In the genomic region with DNA sequence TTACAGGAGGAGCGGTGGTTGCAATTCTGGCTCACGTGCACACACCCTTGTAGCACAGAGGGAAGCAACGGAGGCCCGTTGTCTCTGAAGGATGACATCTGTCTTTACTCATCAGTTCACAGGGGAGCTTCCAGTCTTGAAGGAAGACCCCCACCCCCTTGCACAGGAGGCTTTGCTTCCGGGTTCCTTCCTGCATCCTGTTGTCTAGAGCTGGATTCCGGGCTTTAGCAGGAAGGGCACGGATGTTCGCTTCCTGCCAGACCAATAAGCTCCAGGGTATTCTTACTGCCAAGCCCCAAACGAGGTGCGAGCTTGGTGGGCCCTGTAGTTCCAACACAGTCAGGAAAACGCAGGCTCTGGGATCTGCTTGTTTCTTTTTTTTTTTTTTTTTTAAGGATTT, we compare ENCODE assay signal across 11 mouse cellular contexts. TPM values are rescaled to one million over a fixed set of nuclear protein-coding genes. Genes with fewer than 3 reads are reported as not detected.
DNase-seq lines count a peak whose midpoint lies in the region; ATAC-seq and TF ChIP-seq lines count a peak whose summit lies in the region.
"Had no signal": no experiment of that assay in that cellular context is flagged by ENCODE, and none has a peak within 500 bp of the region (broad histone marks: within the 10 kb centered on the region; RNA-seq: fewer than 3 reads in every experiment).

No protein-coding gene starts in this region.

- no peaks in the 10 kb centered on the region for H3K36me3 ChIP-seq in limb, embryonic 11.5 days (ENCODE audit: control insufficient read depth, insufficient read depth, low read length)
- no peaks in the 10 kb centered on the region for H3K36me3 ChIP-seq in limb, embryonic 10.5 days
- no peaks in the 10 kb centered on the region for H3K36me3 ChIP-seq in lung, embryonic 16.5 days (ENCODE audit: control insufficient read depth, insufficient read depth, low read length)
- no peaks in the 10 kb centered on the region for H3K36me3 ChIP-seq in stomach, postnatal 0 days (ENCODE audit: control insufficient read depth, insufficient read depth, low read length)

- intact Hi-C loops in heart, postnatal 36 days (cut with DNase I) = loop anchor here (1.0 kb wide), 1 partner anchor 16 kb away; no protein-coding TSS in a partner anchor

- ATAC-seq in limb, embryonic 11.5 days (ENCODE audit: insufficient number of reproducible peaks, low FRiP score, low TSS enrichment, low read depth) = no peak
- peak; percentile 29 for ATAC-seq in lung, embryonic 16.5 days (ENCODE audit: low read depth)
- no peak for ATAC-seq in stomach, postnatal 0 days (ENCODE audit: low FRiP score, low TSS enrichment)

- no peaks in the 10 kb centered on the region for H3K9me3 ChIP-seq in limb, embryonic 11.5 days (ENCODE audit: control insufficient read depth, low read length)
- no peaks in the 10 kb centered on the region for H3K9me3 ChIP-seq in limb, embryonic 10.5 days (replicated peaks)
- H3K9me3 ChIP-seq in lung, embryonic 16.5 days (ENCODE audit: control insufficient read depth, low read length) = no peaks in the 10 kb centered on the region
- no peaks in the 10 kb centered on the region for H3K9me3 ChIP-seq in stomach, postnatal 0 days (ENCODE audit: control insufficient read depth, low read length)

- no peak for TF ChIP-seq CTCF in stomach, postnatal 0 days (IDR thresholded peaks at IDR 0.05; ENCODE audit: low read depth)

- no peaks in the 10 kb centered on the region for H3K4me1 ChIP-seq in limb, embryonic 11.5 days (ENCODE audit: control insufficient read depth, insufficient read depth, low read length)
- no peaks in the 10 kb centered on the region for H3K4me1 ChIP-seq in limb, embryonic 10.5 days
- H3K4me1 ChIP-seq in lung, embryonic 16.5 days (replicated peaks; ENCODE audit: control insufficient read depth, insufficient read depth, low read length) = peaks cover 8% of the 10 kb centered on the region
- no peaks in the 10 kb centered on the region for H3K4me1 ChIP-seq in stomach, postnatal 0 days (replicated peaks; ENCODE audit: control insufficient read depth, insufficient read depth)

- TF ChIP-seq EP300 in stomach, postnatal 0 days (optimal IDR thresholded peaks at IDR 0.05) = no peak

- no peak overlapping the region for H3K27ac ChIP-seq in limb, embryonic 11.5 days (replicated peaks; ENCODE audit: low read depth, low read length)
- no peak overlapping the region for H3K27ac ChIP-seq in limb, embryonic 10.5 days
- H3K27ac ChIP-seq in lung, embryonic 16.5 days (ENCODE audit: low read length) = peak overlapping the region; percentile 34; the same call in 1 of the 2 replicates
- no peak overlapping the region for H3K27ac ChIP-seq in stomach, postnatal 0 days (replicated peaks)

- DNase-seq in limb, embryonic 11.5 days (ENCODE audit: low spot score) = peak; percentile 33
- no peak for DNase-seq in limb, embryonic 10.5 days (ENCODE audit: low spot score)
- DNase-seq in heart, adult 8-10 months (ENCODE audit: low spot score) = peak; percentile 55
- DNase-seq in heart, postnatal 36 days = peak; percentile 28 to 33
- DNase-seq in natural killer cell, adult 2 months (ENCODE audit: low spot score in 2 of 2) = no peak
- DNase-seq in spleen, postnatal 4 days (ENCODE audit: low spot score in 2 of 2) = no peak
- DNase-seq in stomach, postnatal 0 days (ENCODE audit: low spot score) = no peak
- DNase-seq: cerebellum, adult 9-10 months; left cerebral cortex, postnatal 4 days; midbrain, embryonic 14.5 days had no signal

- H3K4me3 ChIP-seq in limb, embryonic 11.5 days (ENCODE audit: low read depth, low read length) = no peak overlapping the region
- H3K4me3 ChIP-seq in limb, embryonic 10.5 days = no peak overlapping the region
- no peak overlapping the region for H3K4me3 ChIP-seq in lung, embryonic 16.5 days (ENCODE audit: low read length)
- no peak overlapping the region for H3K4me3 ChIP-seq in stomach, postnatal 0 days (ENCODE audit: low read depth, low read length)

- 77% methylated on average over 11 of the region's 11 CpGs for WGBS in limb, embryonic 11.5 days
- WGBS in limb, embryonic 10.5 days = 79% methylated on average over 11 of the region's 11 CpGs
- 57% methylated on average over 11 of the region's 11 CpGs for WGBS in lung, embryonic 16.5 days
- 62% methylated on average over 11 of the region's 11 CpGs for WGBS in stomach, postnatal 0 days

- H3K9ac ChIP-seq in limb, embryonic 11.5 days (ENCODE audit: low read length) = no peak overlapping the region
- H3K9ac ChIP-seq in lung, embryonic 16.5 days (ENCODE audit: low read length) = no peak overlapping the region
- no peak overlapping the region for H3K9ac ChIP-seq in stomach, postnatal 0 days (ENCODE audit: low read length)

- 0 out of 2 replicates have a peak, but pooled peaks cover 3% of the 10 kb centered on the region for H3K27me3 ChIP-seq in limb, embryonic 11.5 days (ENCODE audit: control insufficient read depth, insufficient read depth, low read length)
- H3K27me3 ChIP-seq in limb, embryonic 10.5 days (ENCODE audit: low read depth, poor library complexity, severe bottlenecking) = peaks cover 20% of the 10 kb centered on the region
- H3K27me3 ChIP-seq in lung, embryonic 16.5 days (ENCODE audit: control insufficient read depth, insufficient read depth, low read depth, low read length) = no peaks in the 10 kb centered on the region
- H3K27me3 ChIP-seq in stomach, postnatal 0 days (ENCODE audit: control insufficient read depth, insufficient read depth, low read length) = no peaks in the 10 kb centered on the region

- H3K4me2 ChIP-seq in limb, embryonic 11.5 days (ENCODE audit: low read depth, severe bottlenecking) = no peak overlapping the region
- peak overlapping the region; percentile 23 for H3K4me2 ChIP-seq in lung, embryonic 16.5 days (ENCODE audit: low read depth, low read length)
- no peak overlapping the region for H3K4me2 ChIP-seq in stomach, postnatal 0 days (replicated peaks; ENCODE audit: low read depth)

RNA-seq across cellular contexts. Expression of gene 2700081O15Rik, which starts 16.8 kb away (rescaled TPM):
- 10.4 and 10.6 TPM in 2 replicates for polyA plus RNA-seq in limb, embryonic 11.5 days (2014; fragmentation: Nextera tagmentation; extraction: Ambion mirVana)
- polyA plus RNA-seq in limb, embryonic 10.5 days (2016; fragmentation: Nextera tagmentation; extraction: Ambion mirVana) = 5.0 and 6.8 TPM in 2 replicates
- 10 to 100 TPM; 11.5 to 12.0 (median 11.8) TPM for total RNA-seq in heart, adult 8-10 months (2022)
- 10 to 100 TPM; 15.3 to 17.7 TPM for total RNA-seq in heart, postnatal 36 days (2021)
- polyA plus RNA-seq in lung, embryonic 16.5 days (2015; fragmentation: Nextera tagmentation; extraction: Ambion mirVana) = 5.0 TPM in 2 replicates
- polyA plus RNA-seq in stomach, postnatal 0 days (2015; fragmentation: Nextera tagmentation; extraction: Ambion mirVana) = 2.6 and 3.3 TPM in 2 replicates

RNA-seq across cellular contexts. Expression of gene Spindoc, which starts 17.8 kb away (rescaled TPM):
- 35.1 and 47.9 TPM in 2 replicates for polyA plus RNA-seq in limb, embryonic 11.5 days (2014; fragmentation: Nextera tagmentation; extraction: Ambion mirVana)
- 47.0 and 48.5 TPM in 2 replicates for polyA plus RNA-seq in limb, embryonic 10.5 days (2016; fragmentation: Nextera tagmentation; extraction: Ambion mirVana)
- total RNA-seq in heart, adult 8-10 months (2022) = 10 to 100 TPM; 13.3 to 15.1 (median 13.8) TPM
- 10 to 100 TPM; 13.1 to 13.4 TPM for total RNA-seq in heart, postnatal 36 days (2021)
- polyA plus RNA-seq in lung, embryonic 16.5 days (2015; fragmentation: Nextera tagmentation; extraction: Ambion mirVana) = 24.8 and 25.7 TPM in 2 replicates
- polyA plus RNA-seq in stomach, postnatal 0 days (2015; fragmentation: Nextera tagmentation; extraction: Ambion mirVana) = 13.5 and 14.2 TPM in 2 replicates

RNA-seq across cellular contexts. Expression of gene Mark2, which starts 59.0 kb away (rescaled TPM):
- 46.8 and 53.6 TPM in 2 replicates for polyA plus RNA-seq in limb, embryonic 11.5 days (2014; fragmentation: Nextera tagmentation; extraction: Ambion mirVana)
- 50.1 and 53.4 TPM in 2 replicates for polyA plus RNA-seq in limb, embryonic 10.5 days (2016; fragmentation: Nextera tagmentation; extraction: Ambion mirVana)
- 10 to 100 TPM; 44.5 to 54.2 (median 47.1) TPM for total RNA-seq in heart, adult 8-10 months (2022)
- 10 to 100 TPM; 42.8 to 51.2 TPM for total RNA-seq in heart, postnatal 36 days (2021)
- polyA plus RNA-seq in lung, embryonic 16.5 days (2015; fragmentation: Nextera tagmentation; extraction: Ambion mirVana) = 33.4 and 35.0 TPM in 2 replicates
- polyA plus RNA-seq in stomach, postnatal 0 days (2015; fragmentation: Nextera tagmentation; extraction: Ambion mirVana) = 44.7 and 56.0 TPM in 2 replicates

Comparison
In these comparisons a context has a peak if more than half of its experiments do, and no peak if none do; other contexts are left out.
1. DNase-seq: peak in limb, embryonic 11.5 days (single experiment), heart, adult 8-10 months (single experiment) and heart, postnatal 36 days (2 of 2); none in limb, embryonic 10.5 days (single experiment), natural killer cell, adult 2 months (0 of 2), spleen, postnatal 4 days (0 of 2) and stomach, postnatal 0 days (single experiment).